Mouse (Mus musculus) neural tube, embryonic 11.5 days (tissue): Measurements from ENCODE around the gene Xylb. TPM values are rescaled to one million over a fixed set of nuclear protein-coding genes. Genes with fewer than 3 reads are reported as not detected.
A peak's percentile ranks its signal among the peaks of the same experiment; 100 is the strongest.

ENCODE experiments used
- ATAC-seq: fragments of 200-750 bp; cut with Nextera tagmentation; 2 replicates; pipeline ENCODE4 v1.8.0; 2017; ENCODE audit warnings: moderate number of reproducible peaks, mild to moderate bottlenecking, moderate TSS enrichment, moderate library complexity; ENCODE audit not compliant: insufficient read depth, low FRiP score, low TSS enrichment
- DNase-seq: peaks from one replicate; pipeline ENCODE4 v3.0.0-alpha.2; 2015; ENCODE audit warnings: low spot score
- H3K27ac ChIP-seq: fragments of 300-500 bp; sonication (generic); 2 replicates; pipeline ENCODE4 v1.5.1; 2014; ENCODE audit warnings: low read depth, mild to moderate bottlenecking, low read length
- H3K27me3 ChIP-seq: fragments of 300-500 bp; sonication (generic); 2 replicates; pipeline ENCODE4 v1.6.1; 2014; ENCODE audit warnings: mild to moderate bottlenecking, low read length, mixed read lengths; ENCODE audit not compliant: control insufficient read depth, insufficient read depth
- H3K36me3 ChIP-seq: fragments of 300-500 bp; sonication (generic); 2 replicates; pipeline ENCODE4 v1.6.1; 2014; ENCODE audit warnings: mild to moderate bottlenecking, low read length, moderate library complexity, mixed read lengths; ENCODE audit not compliant: control insufficient read depth, insufficient read depth
- H3K4me1 ChIP-seq: fragments of 300-500 bp; sonication (generic); 2 replicates; pipeline ENCODE4 v1.6.1; 2014; ENCODE audit warnings: low read length, mixed read lengths; ENCODE audit not compliant: control insufficient read depth, insufficient read depth
- H3K4me2 ChIP-seq: fragments of 300-500 bp; sonication (generic); 2 replicates; pipeline ENCODE4 v1.6.1; 2014; ENCODE audit warnings: low read depth, mild to moderate bottlenecking, moderate library complexity
- H3K4me3 ChIP-seq: fragments of 300-500 bp; sonication (generic); 2 replicates; pipeline ENCODE4 v1.5.1; 2014; ENCODE audit warnings: low read depth, low read length
- H3K9ac ChIP-seq: fragments of 300-500 bp; sonication (generic); 2 replicates; pipeline ENCODE4 v1.6.1; 2014; ENCODE audit warnings: mild to moderate bottlenecking, low read length
- H3K9me3 ChIP-seq: fragments of 300-500 bp; sonication (generic); 2 replicates; pipeline ENCODE4 v1.6.1; 2016; ENCODE audit warnings: low read length; ENCODE audit not compliant: control insufficient read depth
- WGBS: fragments of 180-500 bp; shearing (Covaris S2); extraction: QIAGEN DNeasy Blood & Tissue Kit; methylation state at CpG from one replicate; pipeline ENCODE4 v1.1.7; 2014; 5-methylcytosine and 5-hydroxymethylcytosine counted together
- polyA plus RNA-seq: library from polyadenylated mRNA; unstranded; fragments of >200 nt; fragmentation: Nextera tagmentation; extraction: Ambion mirVana; gene quantifications from 2 replicates; pipeline ENCODE4 v1.2.1, GENCODE M21; 2014

The Xylb gene
- polyA plus RNA-seq, 1 experiment from 2014 or later: 6.7 TPM

DNA sequence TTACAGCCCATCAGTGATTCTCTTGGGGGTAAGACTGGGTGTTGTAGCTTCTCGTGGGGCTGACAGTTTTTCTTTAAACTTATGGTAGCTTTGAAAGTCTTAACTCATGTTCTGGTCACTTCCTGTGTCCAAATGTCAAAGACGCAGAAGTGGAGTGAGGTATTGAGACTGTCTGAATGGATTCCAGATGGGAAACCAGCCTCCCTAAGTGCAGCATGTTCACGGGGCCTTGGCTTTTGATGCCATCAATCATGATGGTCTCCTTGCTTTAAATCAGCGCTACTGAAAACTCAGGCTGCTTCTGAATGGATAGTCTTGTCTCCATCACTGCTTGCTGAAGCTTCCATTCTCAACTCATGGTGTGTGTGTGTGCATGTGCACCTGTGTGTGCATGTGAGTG, 14.1 kb downstream of the Xylb start:
- H3K36me3 ChIP-seq: no peaks in the 10 kb centered on the region
- H3K9me3 ChIP-seq: no peaks in the 10 kb centered on the region
- DNase-seq (peak; percentile 11), ATAC-seq (no peak)
- H3K9ac ChIP-seq: no peak overlapping the region
- 55% methylated on average over 4 of the region's 4 CpGs for WGBS
- H3K4me3 ChIP-seq: no peak overlapping the region
- H3K4me1 ChIP-seq: no peaks in the 10 kb centered on the region
- no peak overlapping the region for H3K4me2 ChIP-seq
- H3K27ac ChIP-seq: no peak overlapping the region
- no peaks in the 10 kb centered on the region for H3K27me3 ChIP-seq

DNA sequence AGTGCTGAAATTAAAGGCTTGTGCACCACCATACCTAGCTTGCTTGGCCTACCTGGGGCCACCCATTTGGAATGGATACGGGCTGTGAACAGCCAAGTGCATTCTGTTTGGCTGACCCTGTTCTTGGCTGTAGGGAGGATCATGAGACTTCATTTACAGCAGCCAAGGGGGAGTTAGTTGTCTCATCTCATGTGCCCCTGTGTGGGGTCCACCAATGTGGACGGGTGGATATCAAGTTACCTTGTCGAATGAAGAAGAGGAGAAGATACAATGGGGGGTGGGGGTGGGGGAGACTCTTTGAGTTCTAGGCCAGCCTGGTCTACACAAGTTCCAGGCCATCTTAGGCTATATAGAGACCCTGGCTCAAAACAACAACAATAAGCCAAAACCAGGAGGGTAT, 17.8 kb downstream of the Xylb start:
- ATAC-seq: no peak
- DNase-seq: peak; percentile 0
- Histone ChIP-seq H3K36me3 (no peaks in the 10 kb centered on the region; the same call in 1 of the 2 replicates), H3K9me3 (no peaks in the 10 kb centered on the region), H3K4me3 (no peak overlapping the region), H3K4me2 (no peak overlapping the region), H3K27me3 (no peaks in the 10 kb centered on the region), H3K27ac (no peak overlapping the region), H3K4me1 (no peaks in the 10 kb centered on the region), H3K9ac (no peak overlapping the region)
- 71% methylated on average over 3 of the region's 3 CpGs for WGBS

DNA sequence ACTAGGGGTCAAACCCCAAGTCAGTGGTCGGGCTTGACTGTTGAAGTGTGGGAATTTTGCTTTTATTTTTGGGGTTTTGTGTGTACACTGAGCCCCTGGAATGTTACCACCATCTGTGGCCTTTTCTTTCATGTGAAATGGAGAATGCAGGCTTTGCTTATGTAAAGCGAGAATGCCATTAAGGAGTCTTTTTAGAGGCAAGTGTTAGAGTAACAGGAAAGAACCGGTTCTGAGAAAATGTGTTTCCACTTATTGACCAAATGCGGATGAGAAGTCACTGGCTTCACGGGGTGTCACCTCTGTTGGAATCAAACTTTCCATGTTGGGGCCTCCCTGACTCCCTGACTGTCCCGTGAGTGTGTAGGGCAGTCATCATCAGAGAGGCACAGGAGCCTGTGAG, 18.4 kb downstream of the Xylb start:
- 63% methylated on average over 6 of the region's 6 CpGs for WGBS
- H3K27ac ChIP-seq: no peak overlapping the region
- no peak overlapping the region for H3K4me3 ChIP-seq
- H3K27me3 ChIP-seq: no peaks in the 10 kb centered on the region
- H3K4me1 ChIP-seq: no peaks in the 10 kb centered on the region
- H3K36me3 ChIP-seq: no peaks in the 10 kb centered on the region; the same call in 1 of the 2 replicates
- DNase-seq (peak; percentile 12), ATAC-seq (no peak)
- no peaks in the 10 kb centered on the region for H3K9me3 ChIP-seq
- H3K4me2 ChIP-seq: no peak overlapping the region
- H3K9ac ChIP-seq: no peak overlapping the region

DNA sequence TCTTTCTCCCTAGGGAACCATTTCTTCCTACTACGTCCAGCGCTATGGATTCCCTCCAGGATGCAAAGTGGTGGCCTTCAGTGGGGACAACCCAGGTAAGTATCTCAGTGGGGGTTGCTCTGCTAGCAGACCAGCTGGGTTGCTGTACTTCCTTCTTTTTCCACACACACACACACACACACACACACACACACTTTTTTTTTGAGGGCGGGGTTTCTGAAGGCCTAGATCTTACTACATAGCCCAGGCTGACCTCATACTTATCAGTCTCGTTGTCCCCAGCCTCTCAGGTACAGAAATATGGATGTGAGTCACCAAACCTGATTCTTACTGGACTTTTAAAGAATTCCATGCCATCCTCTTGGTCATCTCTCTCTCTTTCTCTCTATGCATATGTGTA, 21.1 kb downstream of the Xylb start:
- H3K4me2 ChIP-seq: no peak overlapping the region
- 96% methylated on average over 4 of the region's 4 CpGs for WGBS
- ATAC-seq (no peak), DNase-seq (peak; percentile 9)
- H3K4me1 ChIP-seq: no peaks in the 10 kb centered on the region
- no peaks in the 10 kb centered on the region for H3K9me3 ChIP-seq
- no peak overlapping the region for H3K4me3 ChIP-seq
- no peaks in the 10 kb centered on the region for H3K27me3 ChIP-seq
- H3K36me3 ChIP-seq: no peaks in the 10 kb centered on the region; the same call in 1 of the 2 replicates
- no peak overlapping the region for H3K27ac ChIP-seq
- no peak overlapping the region for H3K9ac ChIP-seq

DNA sequence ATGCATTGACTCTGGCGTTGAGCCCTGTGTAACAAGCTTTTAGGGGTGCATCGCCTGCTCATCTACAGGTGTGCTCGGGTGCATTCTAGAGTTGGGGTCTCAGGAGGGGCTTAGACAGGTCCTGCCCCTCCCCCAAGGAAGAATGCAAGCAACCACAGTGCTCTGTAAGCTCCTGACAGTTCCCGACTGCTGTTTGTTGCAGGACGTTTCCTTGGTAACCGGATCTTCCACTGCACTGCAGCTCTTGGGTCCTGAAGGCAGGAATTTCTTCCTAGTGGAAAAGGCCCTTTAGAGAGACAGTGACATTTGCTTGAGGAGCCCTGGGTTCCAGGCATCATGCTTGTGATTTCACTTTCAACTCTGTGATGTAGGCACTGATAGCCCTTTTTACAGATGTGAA, 25.4 kb downstream of the Xylb start:
- DNase-seq (peak; percentile 10), ATAC-seq (no peak)
- no peak overlapping the region for H3K4me2 ChIP-seq
- no peaks in the 10 kb centered on the region for H3K27me3 ChIP-seq
- H3K4me3 ChIP-seq: no peak overlapping the region
- no peak overlapping the region for H3K27ac ChIP-seq
- 74% methylated on average over 6 of the region's 6 CpGs for WGBS
- no peaks in the 10 kb centered on the region for H3K9me3 ChIP-seq
- H3K9ac ChIP-seq: no peak overlapping the region
- H3K36me3 ChIP-seq: no peaks in the 10 kb centered on the region; the same call in 1 of the 2 replicates
- no peaks in the 10 kb centered on the region for H3K4me1 ChIP-seq

DNA sequence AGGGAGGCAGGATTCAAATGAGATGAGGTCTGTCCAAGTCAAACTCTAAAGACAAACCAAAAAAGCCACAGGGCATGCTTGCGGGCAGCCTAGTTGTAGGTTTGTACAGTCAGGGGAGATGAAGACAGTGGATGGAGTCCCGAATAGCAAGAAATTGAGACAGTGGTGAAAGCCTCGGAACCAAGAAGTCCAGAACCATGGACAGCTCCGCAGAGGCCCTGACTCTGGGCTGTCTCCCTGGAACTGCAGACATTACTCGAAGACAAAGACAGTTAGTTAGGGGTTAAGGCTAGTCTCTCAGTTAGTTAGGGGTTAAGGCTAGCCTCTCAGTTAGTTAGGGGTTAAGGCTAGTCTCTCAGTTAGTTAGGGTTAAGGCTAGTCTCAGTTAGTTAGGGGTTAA, 31.8 kb downstream of the Xylb start:
- no peak for ATAC-seq

DNA sequence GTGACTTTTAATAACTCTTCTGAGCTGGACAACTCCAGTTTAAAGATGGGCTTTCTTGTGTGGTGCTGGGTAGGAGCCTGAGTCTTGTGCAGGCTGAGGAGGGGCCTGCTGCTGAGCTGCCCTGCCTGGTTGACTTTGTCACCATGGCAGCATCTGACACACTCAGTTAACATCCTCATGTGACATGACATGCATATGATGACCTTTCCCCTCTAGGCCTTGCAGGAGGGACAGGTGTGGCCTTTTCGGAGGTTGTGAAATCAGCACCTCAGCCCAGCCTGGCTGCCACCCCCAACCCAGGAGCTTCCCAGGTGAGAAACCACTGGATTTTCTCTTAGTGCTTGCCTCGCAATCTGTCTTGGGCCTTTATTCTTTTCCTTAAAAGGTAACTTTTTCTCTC, 33.0 kb downstream of the Xylb start:
- Histone ChIP-seq H3K9me3 (no peaks in the 10 kb centered on the region), H3K27ac (no peak overlapping the region), H3K36me3 (no peaks in the 10 kb centered on the region; the same call in 1 of the 2 replicates), H3K4me2 (no peak overlapping the region), H3K9ac (no peak overlapping the region), H3K4me3 (no peak overlapping the region), H3K4me1 (no peaks in the 10 kb centered on the region), H3K27me3 (no peaks in the 10 kb centered on the region)
- DNase-seq: no peak
- WGBS: 91% methylated on average over 2 of the region's 2 CpGs
- no peak for ATAC-seq

More for the DNA sequence above, 31.8 kb downstream of the Xylb start:
- H3K36me3 ChIP-seq: no peaks in the 10 kb centered on the region; the same call in 1 of the 2 replicates
- no peaks in the 10 kb centered on the region for H3K4me1 ChIP-seq
- no peak overlapping the region for H3K9ac ChIP-seq
- DNase-seq: peak; percentile 31
- H3K4me2 ChIP-seq: no peak overlapping the region
- no peak overlapping the region for H3K27ac ChIP-seq
- 58% methylated on average over 5 of the region's 5 CpGs for WGBS
- H3K27me3 ChIP-seq: no peaks in the 10 kb centered on the region
- H3K4me3 ChIP-seq: no peak overlapping the region
- no peaks in the 10 kb centered on the region for H3K9me3 ChIP-seq

DNA sequence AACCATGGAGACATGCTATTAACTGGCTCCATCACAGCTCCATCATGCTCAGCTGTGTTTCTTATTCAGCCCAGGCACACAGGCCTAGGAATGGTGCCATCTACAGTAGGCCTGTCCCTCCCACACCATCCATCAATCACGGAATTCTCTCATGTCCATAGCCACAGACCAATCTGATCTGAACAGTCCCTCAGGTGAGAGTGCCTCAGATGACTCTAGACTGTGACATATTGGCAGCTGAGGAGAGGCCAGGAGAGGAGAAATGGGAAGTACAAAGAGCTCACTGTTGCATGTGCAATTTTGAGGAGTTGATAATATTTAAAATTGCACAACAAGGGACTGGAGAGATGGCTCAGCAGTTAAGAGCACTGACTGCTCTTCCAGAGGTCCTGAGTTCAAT, 37.6 kb downstream of the Xylb start:
- no peak overlapping the region for H3K9ac ChIP-seq
- H3K9me3 ChIP-seq: no peaks in the 10 kb centered on the region
- 83% methylated on average over 1 of the region's 1 CpGs for WGBS
- H3K4me3 ChIP-seq: no peak overlapping the region
- ATAC-seq (no peak), DNase-seq (no peak)
- no peaks in the 10 kb centered on the region for H3K27me3 ChIP-seq
- no peaks in the 10 kb centered on the region for H3K4me1 ChIP-seq
- no peak overlapping the region for H3K4me2 ChIP-seq
- no peaks in the 10 kb centered on the region; the same call in 1 of the 2 replicates for H3K36me3 ChIP-seq
- H3K27ac ChIP-seq: no peak overlapping the region

DNA sequence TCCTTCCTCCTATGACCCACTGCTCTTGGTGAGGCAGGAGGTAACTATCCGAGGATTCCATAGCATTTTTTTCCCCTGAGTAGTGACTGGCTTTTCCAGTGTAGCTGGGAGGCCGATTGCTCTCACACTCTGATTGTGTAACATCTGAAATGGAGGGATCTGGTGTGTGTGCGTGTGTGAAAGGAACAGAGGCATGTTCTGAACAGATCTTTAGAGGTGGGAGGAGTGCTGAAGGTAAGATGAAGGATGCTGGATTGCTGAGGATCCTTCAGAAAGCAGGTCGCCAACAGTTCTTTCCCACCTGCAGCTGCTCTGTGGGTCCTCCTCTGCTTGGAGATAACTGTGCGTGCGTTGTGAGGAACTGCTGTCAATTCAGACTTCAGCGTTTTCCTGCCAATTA, 44.2 kb downstream of the Xylb start:
- 12% methylated on average over 7 of the region's 7 CpGs for WGBS
- Histone ChIP-seq H3K9ac (peak overlapping the region; percentile 43), H3K4me1 (peaks cover 18% of the 10 kb centered on the region), H3K9me3 (no peaks in the 10 kb centered on the region), H3K36me3 (no peaks in the 10 kb centered on the region; the same call in 1 of the 2 replicates), H3K27me3 (no peaks in the 10 kb centered on the region), H3K4me3 (peak overlapping the region; percentile 99), H3K4me2 (peak overlapping the region; percentile 55), H3K27ac (no peak overlapping the region)
- DNase-seq (no peak), ATAC-seq (no peak; the same call in 1 of the 2 replicates)
